Mouse (Mus musculus) ES-E14 (cell line): ENCODE data around the gene Gm815.

Source experiments
- CHD2 ChIP-seq: IDR thresholded peaks from 2 replicates; pipeline ENCODE4 v1.6.1; 2014; ENCODE audit warnings: mild to moderate bottlenecking, low read depth, low read length, inconsistent platforms
- MAFK ChIP-seq: IDR thresholded peaks from 2 replicates; pipeline ENCODE4 v1.6.1; 2014; ENCODE audit warnings: mild to moderate bottlenecking, low read depth, low read length, inconsistent platforms; ENCODE audit not compliant: insufficient read depth
- ZC3H11A ChIP-seq: IDR thresholded peaks from 2 replicates; pipeline ENCODE4 v1.6.1; 2012; ENCODE audit warnings: low read depth, mild to moderate bottlenecking, inconsistent platforms, low read length, borderline replicate concordance
- ZNF384 ChIP-seq: IDR thresholded peaks from 2 replicates; pipeline ENCODE4 v1.6.1; 2012; ENCODE audit warnings: low read depth, low read length, inconsistent platforms

GRCm38 (mm10) chr19:26875601-26876000 is 10.1 kb upstream of the Gm815 start:
- TF ChIP-seq ZNF384 (no peak), ZC3H11A (no peak), CHD2 (no peak), MAFK (no peak)
